8 mouse cellular contexts compared by ENCODE assay signal in the genomic region with DNA sequence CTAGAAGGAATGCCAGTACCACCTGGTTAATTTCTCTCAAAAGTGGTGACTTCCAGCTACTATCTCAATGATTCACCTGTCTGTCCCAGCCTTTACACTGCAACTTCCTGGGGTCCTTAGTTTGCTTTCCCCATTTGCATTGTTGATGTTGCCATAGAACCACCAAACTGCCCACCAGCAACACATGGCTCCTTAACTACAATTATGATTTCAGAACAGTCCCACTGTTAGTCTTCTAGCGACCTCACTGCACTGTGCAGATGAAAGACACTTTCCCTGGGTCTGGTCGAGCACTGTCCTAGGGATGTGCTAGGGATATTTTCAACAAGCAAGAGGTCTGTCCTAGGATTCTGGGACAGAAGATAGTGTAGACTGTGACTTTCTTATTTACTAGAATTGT. TPM values are rescaled to one million over a fixed set of nuclear protein-coding genes. Genes with fewer than 3 reads are reported as not detected.
A peak's percentile ranks its signal among the peaks of the same experiment; 100 is the strongest.
DNase-seq lines count a peak whose midpoint lies in the region; ATAC-seq and TF ChIP-seq lines count a peak whose summit lies in the region.

A gene (minus strand): TSS at position 101 of the 400 bp plus-strand sequence.

- DNase-seq in lung, embryonic 14.5 days, result no peak
- no peak for DNase-seq in lung, postnatal 10 days
- DNase-seq in left cerebral cortex, postnatal 25 days (ENCODE audit: low spot score in 2 of 2), result no peak
- no peak for DNase-seq in right cerebral cortex, postnatal 10 days (ENCODE audit: low spot score in 2 of 2)
- no peak for DNase-seq in urinary bladder, postnatal 25 days (ENCODE audit: low spot score)

- no peaks in the 10 kb centered on the region for H3K9me3 ChIP-seq in lung, embryonic 14.5 days (ENCODE audit: low read depth, low read length)
- no peaks in the 10 kb centered on the region for H3K9me3 ChIP-seq in embryonic facial prominence, embryonic 12.5 days
- no peaks in the 10 kb centered on the region for H3K9me3 ChIP-seq in heart, embryonic 14.5 days (ENCODE audit: control insufficient read depth, low read length)
- no peaks in the 10 kb centered on the region for H3K9me3 ChIP-seq in neural tube, embryonic 12.5 days

- no peak for TF ChIP-seq CTCF in lung, embryonic 14.5 days (IDR thresholded peaks at IDR 0.05; ENCODE audit: low read depth)

- H3K9ac ChIP-seq in lung, embryonic 14.5 days, result peak within 1 kb of the TSS; percentile 73
- peak within 1 kb of the TSS; percentile 89 for H3K9ac ChIP-seq in embryonic facial prominence, embryonic 12.5 days
- peak within 1 kb of the TSS; percentile 96 for H3K9ac ChIP-seq in heart, embryonic 14.5 days (ENCODE audit: low read length)
- H3K9ac ChIP-seq in neural tube, embryonic 12.5 days, result peak within 1 kb of the TSS; percentile 93

- no peaks in the 10 kb centered on the region for H3K27me3 ChIP-seq in lung, embryonic 14.5 days (ENCODE audit: insufficient read depth, low read length)
- no peaks in the 10 kb centered on the region for H3K27me3 ChIP-seq in embryonic facial prominence, embryonic 12.5 days
- no peaks in the 10 kb centered on the region for H3K27me3 ChIP-seq in heart, embryonic 14.5 days (ENCODE audit: control insufficient read depth, insufficient read depth, low read length)
- no peaks in the 10 kb centered on the region for H3K27me3 ChIP-seq in neural tube, embryonic 12.5 days (replicated peaks)

- peaks cover 21% of the 10 kb centered on the region for H3K36me3 ChIP-seq in lung, embryonic 14.5 days (ENCODE audit: insufficient read depth)
- peaks cover 15% of the 10 kb centered on the region for H3K36me3 ChIP-seq in embryonic facial prominence, embryonic 12.5 days
- peaks cover 20% of the 10 kb centered on the region for H3K36me3 ChIP-seq in heart, embryonic 14.5 days (ENCODE audit: control insufficient read depth, insufficient read depth, low read length)
- peaks cover 12% of the 10 kb centered on the region for H3K36me3 ChIP-seq in neural tube, embryonic 12.5 days

- no peak for ATAC-seq in lung, embryonic 14.5 days (ENCODE audit: insufficient read depth)
- ATAC-seq in embryonic facial prominence, embryonic 12.5 days (ENCODE audit: insufficient number of reproducible peaks, insufficient read depth, low FRiP score, low TSS enrichment), result no peak
- no peak for ATAC-seq in heart, embryonic 14.5 days (ENCODE audit: insufficient number of reproducible peaks, insufficient read depth, low FRiP score, low read depth)
- ATAC-seq in neural tube, embryonic 12.5 days (ENCODE audit: low FRiP score, low read depth), result no peak

- WGBS in lung, embryonic 14.5 days, result 77% methylated on average over 2 of the region's 2 CpGs
- WGBS in embryonic facial prominence, embryonic 12.5 days, result 81% methylated on average over 2 of the region's 2 CpGs
- 64% methylated on average over 2 of the region's 2 CpGs for WGBS in heart, embryonic 14.5 days
- WGBS in neural tube, embryonic 12.5 days, result 81% methylated on average over 2 of the region's 2 CpGs

- H3K4me1 ChIP-seq in lung, embryonic 14.5 days (ENCODE audit: insufficient read depth), result peaks cover 12% of the 10 kb centered on the region; the same call in 1 of the 2 replicates
- H3K4me1 ChIP-seq in embryonic facial prominence, embryonic 12.5 days, result peaks cover 30% of the 10 kb centered on the region
- peaks cover 19 to 31% of the 10 kb centered on the region in 2 experiments for H3K4me1 ChIP-seq in heart, embryonic 14.5 days (ENCODE audit: control insufficient read depth in 2 of 2, insufficient read depth in 2 of 2, low read length in 2 of 2)
- peaks cover 20% of the 10 kb centered on the region for H3K4me1 ChIP-seq in neural tube, embryonic 12.5 days

- intact Hi-C loops in left cerebral cortex, postnatal 25 days (cut with DNase I), result no loop called here

- H3K4me2 ChIP-seq in lung, embryonic 14.5 days, result peak within 1 kb of the TSS; percentile 66
- H3K4me2 ChIP-seq in embryonic facial prominence, embryonic 12.5 days (replicated peaks), result peak within 1 kb of the TSS; percentile 54
- H3K4me2 ChIP-seq in heart, embryonic 14.5 days (ENCODE audit: low read length), result peak within 1 kb of the TSS; percentile 70
- H3K4me2 ChIP-seq in neural tube, embryonic 12.5 days (replicated peaks), result peak within 1 kb of the TSS; percentile 87

- H3K4me3 ChIP-seq in lung, embryonic 14.5 days (ENCODE audit: low read depth, low read length), result peak within 1 kb of the TSS; percentile 88
- peak within 1 kb of the TSS; percentile 82 for H3K4me3 ChIP-seq in embryonic facial prominence, embryonic 12.5 days
- H3K4me3 ChIP-seq in heart, embryonic 14.5 days (ENCODE audit: control insufficient read depth in 1 of 2, insufficient read depth in 1 of 2, low read depth in 1 of 2, low read length in 2 of 2), result peak within 1 kb of the TSS; percentile 88 to 98
- peak within 1 kb of the TSS; percentile 95 for H3K4me3 ChIP-seq in neural tube, embryonic 12.5 days

- H3K27ac ChIP-seq in lung, embryonic 14.5 days (ENCODE audit: low read depth), result peak within 1 kb of the TSS; percentile 96
- H3K27ac ChIP-seq in embryonic facial prominence, embryonic 12.5 days, result peak within 1 kb of the TSS; percentile 97
- H3K27ac ChIP-seq in heart, embryonic 14.5 days (replicated peaks in 1 of 2; ENCODE audit: control insufficient read depth in 1 of 2, insufficient read depth in 1 of 2, low read depth in 2 of 2, low read length in 2 of 2), result peak within 1 kb of the TSS; percentile 99
- peak within 1 kb of the TSS; percentile 80; the same call in 1 of the 2 replicates for H3K27ac ChIP-seq in neural tube, embryonic 12.5 days

RNA-seq across cellular contexts. Expression of the gene that starts here (rescaled TPM):
- polyA plus RNA-seq in lung, embryonic 14.5 days (2014; fragmentation: Nextera tagmentation; extraction: Ambion mirVana), result 226 and 234 TPM in 2 replicates
- 218 and 219 TPM in 2 replicates for polyA plus RNA-seq in embryonic facial prominence, embryonic 12.5 days (2016; fragmentation: Nextera tagmentation; extraction: Ambion mirVana)
- polyA plus RNA-seq in heart, embryonic 14.5 days (2014; fragmentation: Nextera tagmentation; extraction: Ambion mirVana), result 252 TPM in 2 replicates
- total RNA-seq in left cerebral cortex, postnatal 25 days (2021), result 100 to 1,000 TPM; 155 TPM
- polyA plus RNA-seq in neural tube, embryonic 12.5 days (2016; fragmentation: Nextera tagmentation; extraction: Ambion mirVana), result 140 and 149 TPM in 2 replicates
